Mouse (Mus musculus): Measurements from ENCODE around the gene Mical3. TPM values are rescaled to one million over a fixed set of nuclear protein-coding genes. Genes with fewer than 3 reads are reported as not detected.

Gene Mical3
- polyA plus RNA-seq, 1 experiment: 16.2 TPM

DNA sequence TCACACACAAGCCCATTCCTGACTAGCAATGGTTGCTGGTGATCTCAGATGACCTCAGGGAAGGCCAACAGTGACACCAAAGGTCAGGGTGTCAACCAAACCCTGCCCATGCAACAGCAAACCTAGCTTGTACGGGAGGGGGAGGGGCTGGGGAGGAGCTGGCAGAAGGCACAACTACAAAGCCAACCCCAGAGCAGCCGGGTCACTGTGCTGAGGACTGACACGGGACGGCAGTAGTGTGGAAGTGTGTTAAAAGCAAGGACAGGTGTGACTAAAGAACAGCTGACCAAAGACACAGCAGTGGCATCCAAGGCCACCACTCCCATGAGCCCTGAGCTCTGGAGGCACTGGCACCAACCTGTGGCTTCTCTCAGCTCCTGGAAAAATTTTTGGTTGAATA is 93.7 kb downstream of the Mical3 start:
- 92% methylated on average over 4 of the region's 4 CpGs for WGBS
- no peak overlapping the region for H3K27ac ChIP-seq (ENCODE audit: control insufficient read depth, insufficient read depth, low read length)
- peaks cover 13% of the 10 kb centered on the region for H3K36me3 ChIP-seq (ENCODE audit: control insufficient read depth, insufficient read depth, low read length)
- H3K27me3 ChIP-seq (ENCODE audit: control insufficient read depth, insufficient read depth, low read length): no peaks in the 10 kb centered on the region
- DNase-seq: no peak
- TF ChIP-seq POLR2A (IDR thresholded peaks at IDR 0.05; ENCODE audit: control insufficient read depth, extremely low read depth, insufficient read depth, low read length, poor library complexity) (no peak), CTCF (IDR thresholded peaks at IDR 0.05; ENCODE audit: borderline replicate concordance, control insufficient read depth, extremely low read depth, insufficient read depth, low read length, poor library complexity) (no peak)
- H3K4me3 ChIP-seq (ENCODE audit: control insufficient read depth, insufficient read depth, low read length): no peak overlapping the region
- no peaks in the 10 kb centered on the region for H3K4me1 ChIP-seq (replicated peaks; ENCODE audit: control insufficient read depth, insufficient read depth, low read length)

DNA sequence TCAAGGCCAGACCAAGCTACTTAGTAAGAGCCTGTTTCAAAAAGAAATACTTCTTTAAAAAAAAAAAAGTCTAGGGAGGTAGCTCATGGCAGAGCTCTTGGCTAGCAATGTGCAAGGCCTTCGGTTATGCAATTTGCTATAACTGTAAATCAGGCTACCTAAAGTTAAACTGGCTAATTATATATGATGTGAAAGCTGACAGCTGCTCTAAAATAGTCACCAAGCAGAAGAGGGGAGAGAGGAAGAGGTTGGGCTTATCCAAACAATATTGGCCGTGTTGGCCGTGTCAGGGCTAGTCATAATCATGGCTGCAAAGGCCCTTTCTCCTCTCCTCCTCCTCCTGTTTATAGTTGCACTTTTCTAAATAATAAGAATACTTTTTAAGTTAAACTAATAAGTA is 94.9 kb downstream of the Mical3 start:
- Histone ChIP-seq H3K4me3 (ENCODE audit: control insufficient read depth, insufficient read depth, low read length) (no peak overlapping the region), H3K36me3 (ENCODE audit: control insufficient read depth, insufficient read depth, low read length) (peaks cover 7% of the 10 kb centered on the region), H3K27ac (ENCODE audit: control insufficient read depth, insufficient read depth, low read length) (no peak overlapping the region), H3K27me3 (ENCODE audit: control insufficient read depth, insufficient read depth, low read length) (no peaks in the 10 kb centered on the region), H3K4me1 (replicated peaks; ENCODE audit: control insufficient read depth, insufficient read depth, low read length) (no peaks in the 10 kb centered on the region)
- TF ChIP-seq CTCF (IDR thresholded peaks at IDR 0.05; ENCODE audit: borderline replicate concordance, control insufficient read depth, extremely low read depth, insufficient read depth, low read length, poor library complexity) (no peak), POLR2A (IDR thresholded peaks at IDR 0.05; ENCODE audit: control insufficient read depth, extremely low read depth, insufficient read depth, low read length, poor library complexity) (no peak)
- no peak for DNase-seq
- 93% methylated on average over 3 of the region's 3 CpGs for WGBS

DNA sequence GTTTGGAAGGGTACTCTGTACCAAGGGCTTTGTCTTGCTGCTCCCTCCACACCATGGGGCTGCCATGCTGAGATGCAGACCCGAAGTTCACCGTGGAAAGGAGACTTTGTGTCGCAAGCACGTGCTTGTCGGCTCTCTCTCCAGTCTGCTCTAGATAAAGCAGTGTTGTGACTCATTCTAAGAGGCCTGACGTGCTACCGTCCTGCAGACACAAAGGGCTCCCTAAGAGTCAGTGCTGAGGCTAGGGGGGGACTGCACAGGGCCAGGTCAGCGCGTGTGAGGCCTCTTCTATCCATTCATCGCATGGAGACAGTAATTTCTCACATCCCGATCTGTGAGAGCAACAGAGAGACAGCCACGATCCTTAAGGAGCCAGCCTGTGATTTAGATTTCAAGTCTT is 95.5 kb downstream of the Mical3 start:
- Histone ChIP-seq H3K27ac (ENCODE audit: control insufficient read depth, insufficient read depth, low read length) (no peak overlapping the region), H3K4me1 (replicated peaks; ENCODE audit: control insufficient read depth, insufficient read depth, low read length) (no peaks in the 10 kb centered on the region), H3K36me3 (ENCODE audit: control insufficient read depth, insufficient read depth, low read length) (peaks cover 7% of the 10 kb centered on the region; the same call in 1 of the 2 replicates), H3K4me3 (ENCODE audit: control insufficient read depth, insufficient read depth, low read length) (no peak overlapping the region), H3K27me3 (ENCODE audit: control insufficient read depth, insufficient read depth, low read length) (no peaks in the 10 kb centered on the region)
- DNase-seq: no peak
- WGBS: 96% methylated on average over 12 of the region's 12 CpGs
- TF ChIP-seq POLR2A (IDR thresholded peaks at IDR 0.05; ENCODE audit: control insufficient read depth, extremely low read depth, insufficient read depth, low read length, poor library complexity) (no peak), CTCF (IDR thresholded peaks at IDR 0.05; ENCODE audit: borderline replicate concordance, control insufficient read depth, extremely low read depth, insufficient read depth, low read length, poor library complexity) (no peak)

DNA sequence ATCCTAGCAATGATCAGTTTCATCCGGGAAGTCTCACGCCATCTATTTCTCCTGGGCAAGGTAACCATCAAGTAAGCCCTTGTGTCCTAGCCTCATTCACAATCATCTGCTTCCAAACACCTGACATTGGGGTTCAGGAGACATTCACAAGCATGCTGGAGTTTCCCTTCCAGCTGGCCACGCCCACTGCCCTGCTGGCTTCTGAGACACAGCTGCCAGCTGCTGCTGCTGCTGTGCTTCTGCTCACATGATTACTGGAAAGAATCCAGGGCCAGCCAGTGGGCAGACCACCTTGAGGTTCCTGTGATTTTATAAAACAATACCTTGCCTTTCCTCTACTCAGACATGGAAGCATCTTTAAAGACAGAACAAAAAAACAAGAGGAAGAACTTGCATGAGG is 97.5 kb downstream of the Mical3 start:
- Histone ChIP-seq H3K27ac (ENCODE audit: control insufficient read depth, insufficient read depth, low read length) (no peak overlapping the region), H3K4me3 (ENCODE audit: control insufficient read depth, insufficient read depth, low read length) (no peak overlapping the region), H3K36me3 (ENCODE audit: control insufficient read depth, insufficient read depth, low read length) (peaks cover 7% of the 10 kb centered on the region; the same call in 1 of the 2 replicates), H3K4me1 (replicated peaks; ENCODE audit: control insufficient read depth, insufficient read depth, low read length) (no peaks in the 10 kb centered on the region), H3K27me3 (ENCODE audit: control insufficient read depth, insufficient read depth, low read length) (no peaks in the 10 kb centered on the region)
- 96% methylated on average over 3 of the region's 3 CpGs for WGBS
- TF ChIP-seq CTCF (IDR thresholded peaks at IDR 0.05; ENCODE audit: borderline replicate concordance, control insufficient read depth, extremely low read depth, insufficient read depth, low read length, poor library complexity): no peak
- TF ChIP-seq POLR2A (IDR thresholded peaks at IDR 0.05; ENCODE audit: control insufficient read depth, extremely low read depth, insufficient read depth, low read length, poor library complexity): no peak
- no peak for DNase-seq

DNA sequence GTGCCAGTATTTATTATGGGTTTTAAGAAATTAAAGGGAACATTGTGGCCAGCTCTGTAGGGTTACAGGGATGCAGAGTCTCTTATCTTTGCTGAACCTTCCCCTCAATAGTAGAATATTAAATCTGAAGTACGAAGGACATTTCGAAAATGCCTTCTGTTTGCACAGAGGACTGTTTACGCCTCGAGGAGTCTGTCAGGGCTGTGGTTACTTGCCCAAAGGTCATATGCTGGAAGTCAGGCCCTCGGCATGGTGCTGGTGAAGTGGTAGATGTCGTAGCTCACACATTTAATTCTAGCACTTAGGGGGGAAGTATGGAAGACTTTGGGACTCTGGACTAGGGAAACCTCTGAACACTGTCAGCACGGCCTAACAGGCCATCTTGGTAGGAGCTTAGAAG is 99.4 kb downstream of the Mical3 start:
- WGBS: 95% methylated on average over 7 of the region's 7 CpGs

DNA sequence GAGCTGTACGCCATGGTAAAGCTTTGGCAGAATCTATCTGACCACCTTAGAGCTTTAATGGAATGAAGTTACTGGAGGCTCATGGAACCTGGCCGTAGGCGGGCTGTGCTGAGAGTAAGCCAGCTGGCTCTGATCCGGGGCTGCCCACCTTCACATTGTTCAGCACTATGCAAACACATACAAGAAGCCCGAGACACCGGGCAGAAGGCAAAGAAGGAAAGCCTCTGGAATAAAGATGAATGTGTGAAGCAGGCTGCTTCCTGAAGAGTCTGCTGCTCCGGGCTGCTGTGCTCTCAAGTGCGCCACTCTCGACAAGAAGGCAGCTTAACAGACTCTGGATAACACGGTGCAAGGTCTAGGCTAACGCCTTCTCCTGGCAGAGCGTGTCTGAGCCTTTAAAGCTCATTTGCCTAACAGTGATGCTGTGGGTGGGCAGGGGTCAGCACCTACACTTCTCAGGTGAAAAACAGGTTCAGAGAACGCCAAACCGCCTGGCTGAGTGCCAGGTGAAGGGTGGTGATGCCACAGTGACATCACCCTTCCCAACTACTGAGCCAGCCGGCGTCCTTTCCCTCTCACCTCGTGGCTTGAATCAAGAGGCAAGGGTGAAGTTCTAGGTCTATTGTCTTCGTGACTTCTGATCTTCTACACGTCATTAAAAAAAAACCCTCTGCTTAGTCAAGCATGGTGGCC is 100.8 kb downstream of the Mical3 start:
- H3K4me3 ChIP-seq (ENCODE audit: control insufficient read depth, insufficient read depth, low read length): no peak overlapping the region
- H3K36me3 ChIP-seq (ENCODE audit: control insufficient read depth, insufficient read depth, low read length): peaks cover 3% of the 10 kb centered on the region; the same call in 1 of the 2 replicates
- H3K27ac ChIP-seq (ENCODE audit: control insufficient read depth, insufficient read depth, low read length): no peak overlapping the region
- H3K27me3 ChIP-seq (ENCODE audit: control insufficient read depth, insufficient read depth, low read length): no peaks in the 10 kb centered on the region
- WGBS: 94% methylated on average over 19 of the region's 19 CpGs
- no peaks in the 10 kb centered on the region for H3K4me1 ChIP-seq (replicated peaks; ENCODE audit: control insufficient read depth, insufficient read depth, low read length)
- TF ChIP-seq POLR2A (IDR thresholded peaks at IDR 0.05; ENCODE audit: control insufficient read depth, extremely low read depth, insufficient read depth, low read length, poor library complexity) (no peak), CTCF (IDR thresholded peaks at IDR 0.05; ENCODE audit: borderline replicate concordance, control insufficient read depth, extremely low read depth, insufficient read depth, low read length, poor library complexity) (no peak)
- no peak for DNase-seq

More for the DNA sequence above, 99.4 kb downstream of the Mical3 start:
- Histone ChIP-seq H3K36me3 (ENCODE audit: control insufficient read depth, insufficient read depth, low read length) (peaks cover 7% of the 10 kb centered on the region; the same call in 1 of the 2 replicates), H3K27ac (ENCODE audit: control insufficient read depth, insufficient read depth, low read length) (no peak overlapping the region), H3K4me1 (replicated peaks; ENCODE audit: control insufficient read depth, insufficient read depth, low read length) (no peaks in the 10 kb centered on the region), H3K4me3 (ENCODE audit: control insufficient read depth, insufficient read depth, low read length) (no peak overlapping the region), H3K27me3 (ENCODE audit: control insufficient read depth, insufficient read depth, low read length) (no peaks in the 10 kb centered on the region)
- DNase-seq: no peak
- TF ChIP-seq CTCF (IDR thresholded peaks at IDR 0.05; ENCODE audit: borderline replicate concordance, control insufficient read depth, extremely low read depth, insufficient read depth, low read length, poor library complexity) (no peak), POLR2A (IDR thresholded peaks at IDR 0.05; ENCODE audit: control insufficient read depth, extremely low read depth, insufficient read depth, low read length, poor library complexity) (no peak)

All from thymus, adult 2 months (tissue).